Mouse (Mus musculus): ENCODE measurements at regions not wholly inside any gene's neighbourhood (a gene's known extent, or its start where the extent isn't known, plus 50 kb on each side); places are given as distances from the start of the nearest gene placed in this dataset.

DNA sequence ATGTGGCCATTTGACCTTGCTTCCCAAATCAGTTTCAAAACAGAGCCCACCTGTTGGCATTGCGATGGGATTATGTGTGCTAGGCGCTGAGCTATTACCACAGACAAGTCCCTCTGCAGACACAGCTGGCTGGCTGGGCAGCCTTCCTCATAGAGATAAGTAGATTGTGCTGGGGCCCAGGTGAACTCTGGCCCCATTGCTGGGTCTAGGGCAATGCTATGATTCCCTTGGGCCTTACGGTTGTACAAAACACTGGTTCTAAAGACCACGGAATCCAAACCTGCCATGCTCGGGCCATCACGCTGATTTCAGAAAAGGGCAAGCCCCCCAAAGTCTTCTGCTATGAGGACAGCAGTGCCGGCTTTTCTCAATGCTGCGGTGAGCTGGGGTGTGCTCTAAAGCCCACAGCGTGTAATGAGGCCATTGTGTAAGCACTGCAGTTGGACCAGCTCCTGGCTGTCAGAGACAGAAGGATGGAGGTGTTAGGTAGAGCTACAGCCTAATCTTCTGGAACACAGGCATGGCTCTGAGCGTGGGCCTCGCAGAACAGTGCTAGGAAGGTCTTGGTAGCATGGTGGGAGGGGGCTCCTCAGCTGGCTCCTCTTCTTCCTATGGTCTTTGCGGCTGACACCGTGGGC is 51.2 kb upstream of the Pitx1 start:
- DNase-seq, result no peak

Data from gastrocnemius, postnatal 10 days (tissue).